In genomic region chr10:63772074-63772473, GRCm38 (mm10) we compare ENCODE assay signal across 18 mouse cellular contexts.
"Had no signal": no experiment of that assay in that cellular context is flagged by ENCODE, and none has a peak within 500 bp of the region (broad histone marks: within the 10 kb centered on the region; RNA-seq: fewer than 3 reads in every experiment).

No protein-coding gene starts in this region.

- H3K4me2 ChIP-seq: liver, embryonic 12.5 days; lung, embryonic 14.5 days; midbrain, embryonic 12.5 days had no signal

- H3K4me3 ChIP-seq: liver, embryonic 12.5 days; midbrain, embryonic 10.5 days; midbrain, embryonic 12.5 days; myocyte had no signal

- H3K4me1 ChIP-seq: liver, embryonic 12.5 days; midbrain, embryonic 10.5 days; midbrain, embryonic 12.5 days had no signal

- H3K36me3 ChIP-seq: liver, embryonic 12.5 days; midbrain, embryonic 10.5 days; midbrain, embryonic 12.5 days had no signal

- H3K27me3 ChIP-seq: liver, embryonic 12.5 days; midbrain, embryonic 12.5 days had no signal

- H3K9ac ChIP-seq: liver, embryonic 12.5 days; liver, embryonic 14.5 days; lung, embryonic 14.5 days; midbrain, embryonic 12.5 days had no signal

- H3K27ac ChIP-seq: liver, embryonic 12.5 days; liver, embryonic 14.5 days; midbrain, embryonic 10.5 days; midbrain, embryonic 12.5 days had no signal

- DNase-seq: liver; lung, adult 18-20 months; lung, embryonic 14.5 days; lung, postnatal 10 days; lung, postnatal 4 days; right cerebral cortex, adult 18-20 months; right cerebral cortex, postnatal 25 days; right cerebral cortex, postnatal 4 days; spleen, adult 18-20 months; thymus, adult 18-20 months; thymus, postnatal 14 days; thymus, postnatal 36 days had no signal

- ATAC-seq: liver, embryonic 12.5 days; midbrain, embryonic 16.5 days had no signal

- H3K9me3 ChIP-seq: liver, embryonic 12.5 days; midbrain, embryonic 10.5 days; midbrain, embryonic 12.5 days had no signal
